Comparison of ENCODE assay signal across 22 mouse cellular contexts in genomic region chr2:108045997-108046396, GRCm38 (mm10).
"Had no signal": no experiment of that assay in that cellular context is flagged by ENCODE, and none has a peak within 500 bp of the region (broad histone marks: within the 10 kb centered on the region; RNA-seq: fewer than 3 reads in every experiment).

No protein-coding gene starts in this region.

- DNase-seq: gastrocnemius, postnatal 14 days; gastrocnemius, postnatal 36 days; heart, adult 11 months; heart, adult 2 months; heart, postnatal 14 days; heart, postnatal 36 days; kidney, adult 18-20 months; kidney, adult 8-10 months; kidney, postnatal 10 days; kidney, postnatal 25 days; kidney, postnatal 4 days; left cerebral cortex, postnatal 4 days had no signal

- H3K36me3 ChIP-seq: heart, embryonic 13.5 days; heart, embryonic 15.5 days; hindbrain, embryonic 13.5 days; hindbrain, embryonic 15.5 days; limb, embryonic 13.5 days; limb, embryonic 15.5 days; liver, embryonic 12.5 days had no signal

- H3K4me3 ChIP-seq: heart, adult 2 months; heart, embryonic 13.5 days; heart, embryonic 15.5 days; hindbrain, embryonic 13.5 days; hindbrain, embryonic 15.5 days; layer of hippocampus, adult 2 months; left cerebral cortex, adult 2 months; limb, embryonic 13.5 days; limb, embryonic 15.5 days; liver, embryonic 12.5 days had no signal

- H3K4me2 ChIP-seq: heart, embryonic 11.5 days; heart, embryonic 13.5 days; heart, embryonic 15.5 days; hindbrain, embryonic 13.5 days; hindbrain, embryonic 15.5 days; limb, embryonic 13.5 days; limb, embryonic 15.5 days; liver, embryonic 12.5 days had no signal

- H3K27me3 ChIP-seq: heart, embryonic 13.5 days; heart, embryonic 15.5 days; hindbrain, embryonic 13.5 days; hindbrain, embryonic 15.5 days; limb, embryonic 13.5 days; limb, embryonic 15.5 days; liver, embryonic 12.5 days had no signal
